ENCODE assay signal across 8 mouse cellular contexts in the genomic region with DNA sequence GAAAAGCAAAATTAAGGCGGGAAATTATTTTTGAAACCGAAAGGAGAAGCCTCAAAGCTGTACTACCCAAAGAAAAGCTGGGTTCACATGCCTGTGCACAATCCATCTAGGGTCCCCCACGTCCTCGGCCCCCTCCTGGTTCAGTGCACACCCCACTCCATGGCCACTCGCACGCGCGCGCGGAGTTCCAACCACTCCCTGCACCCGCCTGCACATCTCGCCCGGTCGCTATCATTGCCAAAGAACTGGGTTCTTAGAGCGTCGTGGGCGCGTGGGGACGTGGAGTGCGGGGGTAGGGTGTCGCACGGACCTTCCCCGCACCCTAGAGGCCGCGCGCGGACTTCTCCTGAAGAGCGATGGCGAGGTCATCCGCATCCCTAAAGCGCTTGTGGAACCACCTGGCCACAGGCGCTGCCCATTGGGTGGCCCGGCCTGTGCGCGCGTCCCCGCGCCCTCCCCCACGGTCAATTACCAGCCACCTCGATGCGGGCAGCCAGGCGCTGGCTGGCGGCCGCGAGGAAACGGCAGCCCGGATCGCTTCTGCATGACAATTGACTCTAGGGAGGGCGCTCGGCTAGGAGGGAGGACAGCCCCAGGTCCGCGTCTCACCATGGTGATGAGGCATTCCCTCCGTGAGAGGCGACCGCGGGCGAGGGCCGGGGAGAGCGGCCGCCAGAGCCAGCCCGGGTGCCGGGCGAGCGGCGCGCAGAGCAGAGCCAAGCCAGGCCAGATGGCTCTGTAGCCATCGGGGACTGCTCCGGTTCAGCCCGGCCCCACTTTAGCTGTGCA. TPM values are rescaled to one million over a fixed set of nuclear protein-coding genes. Genes with fewer than 3 reads are reported as not detected.
DNase-seq lines count a peak whose midpoint lies in the region; ATAC-seq and TF ChIP-seq lines count a peak whose summit lies in the region.

No protein-coding gene starts in this region.

- H3K9ac ChIP-seq in embryonic facial prominence, embryonic 12.5 days = peak overlapping the region; percentile 28
- peak overlapping the region; percentile 70 for H3K9ac ChIP-seq in heart, embryonic 14.5 days (ENCODE audit: low read length)

- WGBS in embryonic facial prominence, embryonic 12.5 days = under 1% methylated on average over 69 of the region's 69 CpGs
- WGBS in heart, embryonic 14.5 days = under 1% methylated on average over 65 of the region's 69 CpGs

- peak overlapping the region; percentile 96 for H3K4me2 ChIP-seq in embryonic facial prominence, embryonic 12.5 days (replicated peaks)
- peak overlapping the region; percentile 100 for H3K4me2 ChIP-seq in heart, embryonic 14.5 days (ENCODE audit: low read length)

- peak overlapping the region; percentile 81 for H3K4me3 ChIP-seq in gastrocnemius, adult 2 months
- peak overlapping the region; percentile 50 for H3K4me3 ChIP-seq in embryonic facial prominence, embryonic 12.5 days
- peak overlapping the region; percentile 48 to 57 for H3K4me3 ChIP-seq in heart, embryonic 14.5 days (ENCODE audit: control insufficient read depth in 1 of 2, insufficient read depth in 1 of 2, low read depth in 1 of 2, low read length in 2 of 2)

- H3K36me3 ChIP-seq in embryonic facial prominence, embryonic 12.5 days = no peaks in the 10 kb centered on the region
- no peaks in the 10 kb centered on the region for H3K36me3 ChIP-seq in heart, embryonic 14.5 days (ENCODE audit: control insufficient read depth, insufficient read depth, low read length)

- intact Hi-C loops in gastrocnemius, adult 2 months (cut with DNase I) = loop anchor here (10.0 kb wide), 1 partner anchor 190 kb away; no protein-coding TSS in a partner anchor

- peaks cover 49% of the 10 kb centered on the region for H3K27me3 ChIP-seq in embryonic facial prominence, embryonic 12.5 days
- peaks cover 16% of the 10 kb centered on the region for H3K27me3 ChIP-seq in heart, embryonic 14.5 days (ENCODE audit: control insufficient read depth, insufficient read depth, low read length)

- ATAC-seq in embryonic facial prominence, embryonic 12.5 days (ENCODE audit: insufficient number of reproducible peaks, insufficient read depth, low FRiP score, low TSS enrichment) = peak; percentile 80
- ATAC-seq in heart, embryonic 14.5 days (ENCODE audit: insufficient number of reproducible peaks, insufficient read depth, low FRiP score, low read depth) = peak; percentile 80

- H3K27ac ChIP-seq in gastrocnemius, adult 2 months = peak overlapping the region; percentile 72
- 0 out of 2 replicates have a peak overlapping the region, but pooled peaks have one; percentile 9 for H3K27ac ChIP-seq in embryonic facial prominence, embryonic 12.5 days
- H3K27ac ChIP-seq in heart, embryonic 14.5 days (replicated peaks in 1 of 2; ENCODE audit: control insufficient read depth in 1 of 2, insufficient read depth in 1 of 2, low read depth in 2 of 2, low read length in 2 of 2) = no peak overlapping the region

- H3K9me3 ChIP-seq in embryonic facial prominence, embryonic 12.5 days = no peaks in the 10 kb centered on the region
- no peaks in the 10 kb centered on the region for H3K9me3 ChIP-seq in heart, embryonic 14.5 days (ENCODE audit: control insufficient read depth, low read length)

- TF ChIP-seq CTCF in gastrocnemius, adult 2 months (IDR thresholded peaks at IDR 0.05) = no peak

- DNase-seq in gastrocnemius, adult 2 months = peak; percentile 56
- no peak for DNase-seq in gastrocnemius, adult 18-20 months (ENCODE audit: low spot score)
- DNase-seq in adrenal gland, adult (ENCODE audit: inconsistent age in 2 of 2, low spot score in 1 of 2) = peak; percentile 24 to 77
- DNase-seq in kidney, postnatal 4 days = peak; percentile 66 to 76
- DNase-seq in lung, postnatal 4 days = peak; percentile 46 to 61
- peak; percentile 43 for DNase-seq in right cerebral cortex, adult 18-20 months

- no peaks in the 10 kb centered on the region; the same call in 1 of the 2 replicates for H3K4me1 ChIP-seq in embryonic facial prominence, embryonic 12.5 days
- H3K4me1 ChIP-seq in heart, embryonic 14.5 days (ENCODE audit: control insufficient read depth in 2 of 2, insufficient read depth in 2 of 2, low read length in 2 of 2) = peaks cover 8 to 13% of the 10 kb centered on the region in 2 experiments

RNA-seq across cellular contexts. Expression of a gene that starts 12.4 kb away (rescaled TPM):
- total RNA-seq in gastrocnemius, adult 2 months (2021) = 10 to 100 TPM; 50.2 to 51.4 TPM
- total RNA-seq in gastrocnemius, adult 18-20 months (2021) = 10 to 100 TPM; 44.2 to 50.8 TPM
- 106 and 107 TPM in 2 replicates for polyA plus RNA-seq in embryonic facial prominence, embryonic 12.5 days (2016; fragmentation: Nextera tagmentation; extraction: Ambion mirVana)
- 31.5 and 36.4 TPM in 2 replicates for polyA plus RNA-seq in heart, embryonic 14.5 days (2014; fragmentation: Nextera tagmentation; extraction: Ambion mirVana)

Comparison
In these comparisons a context has a peak if more than half of its experiments do, and no peak if none do; other contexts are left out.
1. H3K27ac ChIP-seq: peak in gastrocnemius, adult 2 months (single experiment) and embryonic facial prominence, embryonic 12.5 days (single experiment); none in heart, embryonic 14.5 days (0 of 2).
2. Peak in every context shown above with its lines, with median percentiles within 50 percentile points of each other: H3K4me3 ChIP-seq.